Mouse (Mus musculus) heart, adult 2 months (tissue): ENCODE measurements around the gene Ankdd1b.

Source experiments
- CTCF ChIP-seq: fragments of 200-600 bp; IDR thresholded peaks from 2 replicates; pipeline ENCODE4 v1.8.1; 2022; ENCODE audit warnings: antibody characterized with exemption, mild to moderate bottlenecking, moderate library complexity
- EP300 ChIP-seq: fragments of 200-500 bp; IDR thresholded peaks from 2 replicates; pipeline ENCODE4 v1.6.1; 2011; ENCODE audit warnings: low read depth, low read length, control low read depth; ENCODE audit not compliant: insufficient read depth
- POLR2A ChIP-seq: fragments of 200-500 bp; IDR thresholded peaks from 2 replicates; pipeline ENCODE4 v1.6.1; 2011; ENCODE audit warnings: mild to moderate bottlenecking, low read depth, low read length, control low read depth; ENCODE audit not compliant: insufficient read depth

DNA sequence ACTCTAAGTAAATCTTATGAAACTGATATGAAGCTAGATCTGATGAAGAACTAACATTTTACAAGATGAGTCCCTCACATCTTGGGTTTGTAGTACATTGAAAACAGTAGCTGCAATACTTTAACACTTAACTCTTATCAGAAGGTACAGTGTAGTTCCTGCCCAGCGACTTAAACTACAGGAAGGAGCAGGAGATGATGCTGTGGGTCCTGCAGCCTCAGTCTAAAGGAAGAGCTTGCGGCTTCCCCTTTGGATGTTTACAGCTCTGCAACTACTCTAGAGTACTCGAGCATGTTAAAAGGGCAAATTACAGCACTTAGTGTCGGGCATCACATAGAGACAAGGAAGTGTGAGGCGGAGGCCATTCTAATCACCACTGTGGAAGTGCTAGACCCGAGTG, 35.3 kb upstream of the Ankdd1b start:
- TF ChIP-seq CTCF: no peak
- no peak for TF ChIP-seq EP300
- no peak for TF ChIP-seq POLR2A
